Comparison of ENCODE assay signal across 29 mouse cellular contexts in genomic region chr15:92099410-92100174, GRCm38 (mm10). TPM values are rescaled to one million over a fixed set of nuclear protein-coding genes. Genes with fewer than 3 reads are reported as not detected.
DNase-seq lines count a peak whose midpoint lies in the region; ATAC-seq and TF ChIP-seq lines count a peak whose summit lies in the region.
"Had no signal": no experiment of that assay in that cellular context is flagged by ENCODE, and none has a peak within 500 bp of the region (broad histone marks: within the 10 kb centered on the region; RNA-seq: fewer than 3 reads in every experiment).

No protein-coding gene starts in this region.

- H3K4me1 ChIP-seq in forebrain, embryonic 14.5 days (ENCODE audit: control insufficient read depth, insufficient read depth, low read length) = no peaks in the 10 kb centered on the region
- no peaks in the 10 kb centered on the region for H3K4me1 ChIP-seq in forebrain, postnatal 0 days (ENCODE audit: insufficient read depth)
- no peaks in the 10 kb centered on the region; the same call in 1 of the 2 replicates for H3K4me1 ChIP-seq in neural tube, embryonic 12.5 days
- H3K4me1 ChIP-seq in neural tube, embryonic 15.5 days = no peaks in the 10 kb centered on the region
- H3K4me1 ChIP-seq in neural tube, embryonic 13.5 days (replicated peaks) = no peaks in the 10 kb centered on the region
- H3K4me1 ChIP-seq: forebrain, embryonic 13.5 days; heart, embryonic 10.5 days; heart, embryonic 15.5 days; limb, embryonic 13.5 days; lung, embryonic 15.5 days had no signal

- H3K4me2 ChIP-seq in forebrain, embryonic 14.5 days (ENCODE audit: low read length) = no peak overlapping the region
- H3K4me2 ChIP-seq in forebrain, postnatal 0 days (ENCODE audit: low read depth) = no peak overlapping the region
- H3K4me2 ChIP-seq in neural tube, embryonic 12.5 days (replicated peaks) = no peak overlapping the region
- H3K4me2 ChIP-seq in neural tube, embryonic 15.5 days = no peak overlapping the region
- H3K4me2 ChIP-seq in neural tube, embryonic 13.5 days = no peak overlapping the region
- H3K4me2 ChIP-seq: forebrain, embryonic 13.5 days; heart, embryonic 15.5 days; limb, embryonic 13.5 days; liver, embryonic 11.5 days; lung, embryonic 15.5 days; midbrain, embryonic 11.5 days had no signal

- no peak overlapping the region for H3K4me3 ChIP-seq in forebrain, embryonic 14.5 days (ENCODE audit: low read depth, low read length)
- no peak overlapping the region for H3K4me3 ChIP-seq in forebrain, postnatal 0 days (ENCODE audit: low read depth, low read length)
- no peak overlapping the region for H3K4me3 ChIP-seq in neural tube, embryonic 12.5 days
- H3K4me3 ChIP-seq in neural tube, embryonic 15.5 days (replicated peaks) = no peak overlapping the region
- no peak overlapping the region for H3K4me3 ChIP-seq in neural tube, embryonic 13.5 days
- H3K4me3 ChIP-seq: forebrain, embryonic 13.5 days; heart, embryonic 10.5 days; heart, embryonic 15.5 days; left cerebral cortex, adult 2 months; limb, embryonic 13.5 days; lung, embryonic 15.5 days had no signal

- peak; percentile 7 for DNase-seq in forebrain, embryonic 14.5 days (ENCODE audit: low spot score)
- DNase-seq in forebrain, postnatal 0 days = no peak
- DNase-seq in c-Kit-positive CD71-positive TER-119-positive erythroid progenitor cells, embryonic 14.5 days (ENCODE audit: low spot score) = no peak
- DNase-seq in kidney, postnatal 4 days = no peak
- DNase-seq: adrenal gland, postnatal 36 days; cerebellum, adult 8-10 months; cerebellum, postnatal 25 days; gastrocnemius, postnatal 25 days; heart, adult 11 months; kidney, adult 8-10 months; kidney, postnatal 10 days; right cerebral cortex, postnatal 4 days; thymus, adult 2 months; thymus, postnatal 36 days had no signal

- no peaks in the 10 kb centered on the region for H3K9me3 ChIP-seq in forebrain, embryonic 14.5 days (replicated peaks; ENCODE audit: control insufficient read depth, low read length)
- no peaks in the 10 kb centered on the region for H3K9me3 ChIP-seq in forebrain, postnatal 0 days (ENCODE audit: low read length)
- no peaks in the 10 kb centered on the region for H3K9me3 ChIP-seq in neural tube, embryonic 12.5 days
- no peaks in the 10 kb centered on the region for H3K9me3 ChIP-seq in neural tube, embryonic 15.5 days (replicated peaks)
- H3K9me3 ChIP-seq in neural tube, embryonic 13.5 days = no peaks in the 10 kb centered on the region
- H3K9me3 ChIP-seq: forebrain, embryonic 13.5 days; heart, embryonic 10.5 days; heart, embryonic 15.5 days; limb, embryonic 13.5 days; lung, embryonic 15.5 days had no signal

- H3K9ac ChIP-seq in forebrain, embryonic 14.5 days (ENCODE audit: low read length) = no peak overlapping the region
- H3K9ac ChIP-seq in forebrain, postnatal 0 days = no peak overlapping the region
- no peak overlapping the region for H3K9ac ChIP-seq in neural tube, embryonic 12.5 days
- no peak overlapping the region for H3K9ac ChIP-seq in neural tube, embryonic 15.5 days (replicated peaks)
- H3K9ac ChIP-seq in neural tube, embryonic 13.5 days = no peak overlapping the region
- H3K9ac ChIP-seq: forebrain, embryonic 13.5 days; heart, embryonic 15.5 days; limb, embryonic 13.5 days; lung, embryonic 15.5 days had no signal

- H3K27ac ChIP-seq in forebrain, embryonic 14.5 days (ENCODE audit: low read depth, low read length) = no peak overlapping the region
- H3K27ac ChIP-seq in forebrain, postnatal 0 days (ENCODE audit: low read depth, low read length) = no peak overlapping the region
- H3K27ac ChIP-seq in neural tube, embryonic 12.5 days = no peak overlapping the region
- no peak overlapping the region for H3K27ac ChIP-seq in neural tube, embryonic 15.5 days (replicated peaks)
- H3K27ac ChIP-seq in neural tube, embryonic 13.5 days (replicated peaks) = no peak overlapping the region
- H3K27ac ChIP-seq: forebrain, embryonic 13.5 days; heart, embryonic 10.5 days; heart, embryonic 15.5 days; left cerebral cortex, adult 2 months; limb, embryonic 13.5 days; lung, embryonic 15.5 days had no signal

- no peaks in the 10 kb centered on the region for H3K27me3 ChIP-seq in forebrain, embryonic 14.5 days (replicated peaks; ENCODE audit: control insufficient read depth, insufficient read depth, low read length)
- H3K27me3 ChIP-seq in forebrain, postnatal 0 days (ENCODE audit: insufficient read depth, low read length) = no peaks in the 10 kb centered on the region
- H3K27me3 ChIP-seq in neural tube, embryonic 12.5 days (replicated peaks) = no peaks in the 10 kb centered on the region
- H3K27me3 ChIP-seq in neural tube, embryonic 15.5 days (replicated peaks) = no peaks in the 10 kb centered on the region
- H3K27me3 ChIP-seq in neural tube, embryonic 13.5 days = no peaks in the 10 kb centered on the region
- H3K27me3 ChIP-seq: forebrain, embryonic 13.5 days; heart, embryonic 15.5 days; limb, embryonic 13.5 days; lung, embryonic 15.5 days had no signal

- no peak for ATAC-seq in forebrain, embryonic 14.5 days
- no peak for ATAC-seq in forebrain, postnatal 0 days
- ATAC-seq in neural tube, embryonic 12.5 days (ENCODE audit: low FRiP score, low read depth) = peak; percentile 92
- ATAC-seq in neural tube, embryonic 15.5 days (ENCODE audit: low FRiP score) = no peak
- ATAC-seq in neural tube, embryonic 13.5 days (ENCODE audit: low read depth) = peak; percentile 43; the same call in 1 of the 2 replicates
- ATAC-seq: forebrain, embryonic 13.5 days; intestine, embryonic 16.5 days; midbrain, embryonic 16.5 days had no signal

- no peaks in the 10 kb centered on the region for H3K36me3 ChIP-seq in forebrain, embryonic 14.5 days (ENCODE audit: control insufficient read depth, insufficient read depth, low read length)
- no peaks in the 10 kb centered on the region for H3K36me3 ChIP-seq in forebrain, postnatal 0 days (ENCODE audit: insufficient read depth)
- no peaks in the 10 kb centered on the region for H3K36me3 ChIP-seq in neural tube, embryonic 12.5 days
- H3K36me3 ChIP-seq in neural tube, embryonic 15.5 days = no peaks in the 10 kb centered on the region
- no peaks in the 10 kb centered on the region for H3K36me3 ChIP-seq in neural tube, embryonic 13.5 days
- H3K36me3 ChIP-seq: heart, embryonic 10.5 days; heart, embryonic 15.5 days; limb, embryonic 13.5 days; lung, embryonic 15.5 days had no signal

- TF ChIP-seq CTCF in forebrain, postnatal 0 days (IDR thresholded peaks at IDR 0.05; ENCODE audit: low read depth) = no peak

- 62% methylated on average over 5 of the region's 5 CpGs for WGBS in forebrain, embryonic 14.5 days
- WGBS in forebrain, postnatal 0 days = 63% methylated on average over 5 of the region's 5 CpGs
- 35% methylated on average over 5 of the region's 5 CpGs for WGBS in neural tube, embryonic 12.5 days
- WGBS in neural tube, embryonic 15.5 days = 31% methylated on average over 5 of the region's 5 CpGs
- 35% methylated on average over 5 of the region's 5 CpGs for WGBS in neural tube, embryonic 13.5 days

RNA-seq across cellular contexts. Expression of gene Cntn1, which starts 48.6 kb away (rescaled TPM):
- polyA plus RNA-seq in forebrain, embryonic 14.5 days (2014; fragmentation: Nextera tagmentation; extraction: Ambion mirVana) = 23.4 and 32.5 TPM in 2 replicates
- 187 and 192 TPM in 2 replicates for total RNA-seq in forebrain, postnatal 0 days (2014; rRNA removed)
- polyA plus RNA-seq in forebrain, postnatal 0 days (2015; fragmentation: Nextera tagmentation; extraction: Ambion mirVana) = 83.8 and 112 TPM in 2 replicates
- polyA plus RNA-seq in neural tube, embryonic 12.5 days (2016; fragmentation: Nextera tagmentation; extraction: Ambion mirVana) = 15.0 and 17.9 TPM in 2 replicates
- 67.8 and 78.7 TPM in 2 replicates for polyA plus RNA-seq in neural tube, embryonic 15.5 days (2015; fragmentation: Nextera tagmentation; extraction: Ambion mirVana)
- polyA plus RNA-seq in neural tube, embryonic 13.5 days (2015; fragmentation: Nextera tagmentation; extraction: Ambion mirVana) = 30.7 and 31.0 TPM in 2 replicates
- total RNA-seq: megakaryocyte progenitor cell, adult 5-6 weeks; MEL had no signal

Comparison
In these comparisons a context has a peak if more than half of its experiments do, and no peak if none do; other contexts are left out.
1. ATAC-seq: peak in neural tube, embryonic 12.5 days (single experiment) and neural tube, embryonic 13.5 days (single experiment); none in forebrain, embryonic 14.5 days (single experiment), forebrain, postnatal 0 days (single experiment) and neural tube, embryonic 15.5 days (single experiment).